Mouse (Mus musculus) C2C12 (cell line): ENCODE results near the gene Shisal2b.

Experiments
- CTCF ChIP-seq: IDR thresholded peaks from one replicate; pipeline ENCODE4 v1.5.1; 2011; ENCODE audit not compliant: control insufficient read depth, insufficient read depth, insufficient read length
- MAX ChIP-seq: IDR thresholded peaks from one replicate; pipeline ENCODE4 v1.6.1; 2011; ENCODE audit warnings: mild to moderate bottlenecking, control low read depth
- MYOD1 ChIP-seq: IDR thresholded peaks from one replicate; pipeline ENCODE4 v1.6.1; 2011; ENCODE audit warnings: low read depth; ENCODE audit not compliant: control insufficient read depth, insufficient read length
- MYOG ChIP-seq: IDR thresholded peaks from one replicate; pipeline ENCODE4 v1.6.1; 2011; ENCODE audit not compliant: control insufficient read depth, insufficient read length; ENCODE audit errors: extremely low read depth
- USF1 ChIP-seq: IDR thresholded peaks from one replicate; pipeline ENCODE4 v1.6.1; 2011; ENCODE audit warnings: low read depth, mild to moderate bottlenecking, control low read depth, moderate library complexity

- TF ChIP-seq CTCF: no peak
- TF ChIP-seq USF1: no peak
- TF ChIP-seq MYOG: no peak
- TF ChIP-seq MAX: no peak
- TF ChIP-seq MYOD1: no peak
Measured at GRCm38 (mm10) chr13:104841937-104842336, 21.8 kb downstream of the Shisal2b start.
